Mouse (Mus musculus): Measurements from ENCODE around the gene Cldn10.
A peak's percentile ranks its signal among the peaks of the same experiment; 100 is the strongest.

Cldn10 gene

GRCm38 (mm10) chr14:118920654-118921053 is 132.9 kb downstream of the Cldn10 start:
- DNase-seq, result no peak

GRCm38 (mm10) chr14:118922251-118922650 is 134.5 kb downstream of the Cldn10 start:
- DNase-seq, result peak in 1 of 2 experiments; percentile 17

GRCm38 (mm10) chr14:118922667-118923184 is 135.0 kb downstream of the Cldn10 start:
- DNase-seq, result peak; percentile 31 to 55
